Mouse (Mus musculus): ENCODE results near the gene Slc25a11. TPM values are rescaled to one million over a fixed set of nuclear protein-coding genes. Genes with fewer than 3 reads are reported as not detected.

Slc25a11 gene
- polyA plus RNA-seq, 1 experiment from 2014 or later = 129 TPM

GRCm38 (mm10) chr11:70651391-70651790 is 4.1 kb upstream of the Slc25a11 start:
- ATAC-seq (replicated peaks; ENCODE audit: low FRiP score) = no peak
- WGBS = 82% methylated on average over 2 of the region's 2 CpGs
- peaks cover 21% of the 10 kb centered on the region for H3K36me3 ChIP-seq (ENCODE audit: control insufficient read depth, insufficient read depth, low read length)
- H3K9ac ChIP-seq (ENCODE audit: low read length) = no peak overlapping the region
- no peak overlapping the region for H3K27ac ChIP-seq (ENCODE audit: low read depth, low read length)
- no peaks in the 10 kb centered on the region for H3K27me3 ChIP-seq (ENCODE audit: control insufficient read depth, insufficient read depth, low read length)
- H3K4me2 ChIP-seq (ENCODE audit: low read depth, low read length, severe bottlenecking) = no peak overlapping the region
- no peak for DNase-seq (ENCODE audit: low spot score)
- peaks cover 29% of the 10 kb centered on the region for H3K4me1 ChIP-seq (replicated peaks; ENCODE audit: control insufficient read depth, insufficient read depth, low read length)
- no peak overlapping the region for H3K4me3 ChIP-seq (ENCODE audit: low read depth, low read length)
- no peaks in the 10 kb centered on the region for H3K9me3 ChIP-seq (ENCODE audit: control insufficient read depth, low read length)

DNA sequence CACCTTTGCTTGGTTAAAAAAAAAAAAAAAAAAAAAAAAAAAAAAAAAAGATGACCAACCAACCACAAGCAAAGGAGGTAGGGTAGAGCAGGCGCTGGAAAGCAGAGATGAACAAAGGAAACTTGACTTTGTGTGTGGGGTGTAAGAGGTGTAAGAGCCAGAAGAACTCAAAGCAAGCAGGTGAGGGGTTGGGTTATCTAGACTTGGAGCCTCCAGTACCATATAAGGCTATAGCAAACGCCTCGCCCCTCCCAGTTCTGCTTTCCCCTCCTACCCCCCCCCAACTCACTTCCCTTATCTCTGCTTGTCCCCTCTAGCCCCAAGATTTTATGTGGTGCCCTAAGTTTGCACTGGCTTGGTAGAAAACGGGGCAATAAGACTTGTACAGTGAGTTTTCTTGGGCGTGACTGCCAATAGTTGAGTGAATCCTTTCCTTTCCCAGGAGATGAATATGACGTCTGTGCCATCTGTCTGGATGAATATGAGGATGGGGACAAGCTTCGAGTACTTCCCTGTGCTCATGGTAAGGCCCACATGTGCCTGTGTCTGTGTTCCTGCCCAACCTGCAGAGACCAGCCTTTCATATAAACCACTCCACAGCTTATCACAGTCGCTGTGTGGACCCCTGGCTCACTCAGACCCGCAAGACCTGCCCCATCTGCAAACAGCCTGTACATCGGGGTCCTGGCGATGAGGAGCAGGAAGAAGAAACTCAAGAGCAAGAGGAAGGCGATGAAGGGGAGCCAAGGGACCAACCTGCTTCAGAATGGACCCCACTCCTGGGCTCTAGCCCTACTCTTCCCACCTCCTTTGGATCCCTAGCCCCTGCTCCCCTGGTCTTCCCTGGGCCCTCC is 3.3 kb upstream of the Slc25a11 start:
- 86% methylated on average over 11 of the region's 12 CpGs for WGBS
- Histone ChIP-seq H3K27ac (ENCODE audit: low read depth, low read length) (no peak overlapping the region), H3K9ac (ENCODE audit: low read length) (no peak overlapping the region), H3K36me3 (ENCODE audit: control insufficient read depth, insufficient read depth, low read length) (peaks cover 21% of the 10 kb centered on the region), H3K4me3 (ENCODE audit: low read depth, low read length) (no peak overlapping the region), H3K4me2 (ENCODE audit: low read depth, low read length, severe bottlenecking) (no peak overlapping the region), H3K4me1 (replicated peaks; ENCODE audit: control insufficient read depth, insufficient read depth, low read length) (peaks cover 29% of the 10 kb centered on the region), H3K27me3 (ENCODE audit: control insufficient read depth, insufficient read depth, low read length) (no peaks in the 10 kb centered on the region), H3K9me3 (ENCODE audit: control insufficient read depth, low read length) (no peaks in the 10 kb centered on the region)
- DNase-seq (ENCODE audit: low spot score) = peak; percentile 46
- ATAC-seq (replicated peaks; ENCODE audit: low FRiP score) = no peak

GRCm38 (mm10) chr11:70649185-70649734 is 2.0 kb upstream of the Slc25a11 start:
- WGBS = 85% methylated on average over 8 of the region's 8 CpGs
- DNase-seq (ENCODE audit: low spot score) = no peak
- peaks cover 29% of the 10 kb centered on the region for H3K4me1 ChIP-seq (replicated peaks; ENCODE audit: control insufficient read depth, insufficient read depth, low read length)

GRCm38 (mm10) chr11:70648512-70648911 is 1.2 kb upstream of the Slc25a11 start:
- H3K27me3 ChIP-seq (ENCODE audit: control insufficient read depth, insufficient read depth, low read length) = no peaks in the 10 kb centered on the region
- no peak for ATAC-seq (replicated peaks; ENCODE audit: low FRiP score)
- H3K36me3 ChIP-seq (ENCODE audit: control insufficient read depth, insufficient read depth, low read length) = peaks cover 24% of the 10 kb centered on the region
- H3K4me3 ChIP-seq (ENCODE audit: low read depth, low read length) = peak overlapping the region; percentile 60; the same call in 1 of the 2 replicates
- no peak for DNase-seq (ENCODE audit: low spot score)
- H3K9ac ChIP-seq (ENCODE audit: low read length) = no peak overlapping the region; the same call in 1 of the 2 replicates
- peaks cover 29% of the 10 kb centered on the region for H3K4me1 ChIP-seq (replicated peaks; ENCODE audit: control insufficient read depth, insufficient read depth, low read length)
- no peaks in the 10 kb centered on the region for H3K9me3 ChIP-seq (ENCODE audit: control insufficient read depth, low read length)
- no peak overlapping the region for H3K27ac ChIP-seq (ENCODE audit: low read depth, low read length)
- peak overlapping the region; percentile 81; the same call in 1 of the 2 replicates for H3K4me2 ChIP-seq (ENCODE audit: low read depth, low read length, severe bottlenecking)
- WGBS = 90% methylated on average over 4 of the region's 4 CpGs

More at GRCm38 (mm10) chr11:70649185-70649734, 2.0 kb upstream of the Slc25a11 start:
- H3K4me3 ChIP-seq (ENCODE audit: low read depth, low read length) = no peak overlapping the region
- H3K9ac ChIP-seq (ENCODE audit: low read length) = no peak overlapping the region
- no peak overlapping the region for H3K4me2 ChIP-seq (ENCODE audit: low read depth, low read length, severe bottlenecking)
- peaks cover 24% of the 10 kb centered on the region for H3K36me3 ChIP-seq (ENCODE audit: control insufficient read depth, insufficient read depth, low read length)
- H3K9me3 ChIP-seq (ENCODE audit: control insufficient read depth, low read length) = no peaks in the 10 kb centered on the region
- H3K27ac ChIP-seq (ENCODE audit: low read depth, low read length) = no peak overlapping the region
- H3K27me3 ChIP-seq (ENCODE audit: control insufficient read depth, insufficient read depth, low read length) = no peaks in the 10 kb centered on the region
- ATAC-seq (replicated peaks; ENCODE audit: low FRiP score) = no peak

- Histone ChIP-seq H3K9ac (ENCODE audit: low read length) (peak overlapping the region; percentile 65), H3K4me1 (replicated peaks; ENCODE audit: control insufficient read depth, insufficient read depth, low read length) (peaks cover 27% of the 10 kb centered on the region), H3K36me3 (ENCODE audit: control insufficient read depth, insufficient read depth, low read length) (peaks cover 24% of the 10 kb centered on the region), H3K4me2 (ENCODE audit: low read depth, low read length, severe bottlenecking) (peak overlapping the region; percentile 81), H3K4me3 (ENCODE audit: low read depth, low read length) (peak overlapping the region; percentile 60), H3K9me3 (ENCODE audit: control insufficient read depth, low read length) (no peaks in the 10 kb centered on the region), H3K27me3 (ENCODE audit: control insufficient read depth, insufficient read depth, low read length) (no peaks in the 10 kb centered on the region), H3K27ac (ENCODE audit: low read depth, low read length) (peak overlapping the region; percentile 86)
- DNase-seq (ENCODE audit: low spot score) = peak; percentile 73
- 6% methylated on average over 28 of the region's 28 CpGs for WGBS
- ATAC-seq (replicated peaks; ENCODE audit: low FRiP score) = peak; percentile 21; the same call in 1 of the 2 replicates
Measured at GRCm38 (mm10) chr11:70647716-70648420, 589 bp upstream of the Slc25a11 start.

DNA sequence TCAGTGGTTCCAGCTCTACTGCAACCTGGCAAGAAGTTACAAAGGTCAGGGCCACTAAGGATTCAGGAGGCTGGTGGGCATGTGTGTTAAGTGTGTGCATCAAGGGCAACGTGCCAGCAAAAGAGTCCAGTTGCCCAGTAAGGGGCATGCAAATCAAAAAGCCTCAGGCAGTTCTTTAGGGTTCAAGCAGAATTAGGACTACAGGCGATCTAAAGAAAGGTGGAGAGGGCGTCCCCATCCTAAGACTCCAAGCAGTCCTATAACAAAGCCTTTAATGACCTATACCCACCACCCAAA is 1.1 kb downstream of the Slc25a11 start:
- H3K4me1 ChIP-seq (replicated peaks; ENCODE audit: control insufficient read depth, insufficient read depth, low read length) = peaks cover 19% of the 10 kb centered on the region; the same call in 1 of the 2 replicates
- peak overlapping the region; percentile 94 for H3K9ac ChIP-seq (ENCODE audit: low read length)
- peaks cover 22% of the 10 kb centered on the region for H3K36me3 ChIP-seq (ENCODE audit: control insufficient read depth, insufficient read depth, low read length)
- peak overlapping the region; percentile 77 for H3K27ac ChIP-seq (ENCODE audit: low read depth, low read length)
- 19% methylated on average over 3 of the region's 3 CpGs for WGBS
- H3K27me3 ChIP-seq (ENCODE audit: control insufficient read depth, insufficient read depth, low read length) = no peaks in the 10 kb centered on the region
- H3K9me3 ChIP-seq (ENCODE audit: control insufficient read depth, low read length) = no peaks in the 10 kb centered on the region
- ATAC-seq (replicated peaks; ENCODE audit: low FRiP score) = no peak
- DNase-seq (ENCODE audit: low spot score) = no peak
- H3K4me2 ChIP-seq (ENCODE audit: low read depth, low read length, severe bottlenecking) = peak overlapping the region; percentile 87
- H3K4me3 ChIP-seq (ENCODE audit: low read depth, low read length) = peak overlapping the region; percentile 60

GRCm38 (mm10) chr11:70645461-70646258 is 1.6 kb downstream of the Slc25a11 start:
- Histone ChIP-seq H3K36me3 (ENCODE audit: control insufficient read depth, insufficient read depth, low read length) (peaks cover 16% of the 10 kb centered on the region), H3K27me3 (ENCODE audit: control insufficient read depth, insufficient read depth, low read length) (no peaks in the 10 kb centered on the region), H3K4me2 (ENCODE audit: low read depth, low read length, severe bottlenecking) (peak overlapping the region; percentile 87), H3K9ac (ENCODE audit: low read length) (peak overlapping the region; percentile 94), H3K4me3 (ENCODE audit: low read depth, low read length) (peak overlapping the region; percentile 60), H3K9me3 (ENCODE audit: control insufficient read depth, low read length) (no peaks in the 10 kb centered on the region), H3K4me1 (replicated peaks; ENCODE audit: control insufficient read depth, insufficient read depth, low read length) (peaks cover 18% of the 10 kb centered on the region; the same call in 1 of the 2 replicates), H3K27ac (ENCODE audit: low read depth, low read length) (peak overlapping the region; percentile 77; the same call in 1 of the 2 replicates)
- ATAC-seq (replicated peaks; ENCODE audit: low FRiP score) (no peak), DNase-seq (ENCODE audit: low spot score) (no peak)
- WGBS = 92% methylated on average over 12 of the region's 12 CpGs

- H3K4me3 ChIP-seq (ENCODE audit: low read depth, low read length) = no peak overlapping the region
Measured at GRCm38 (mm10) chr11:70644564-70645103, 2.6 kb downstream of the Slc25a11 start.

More at GRCm38 (mm10) chr11:70644564-70645103, 2.6 kb downstream of the Slc25a11 start:
- Histone ChIP-seq H3K9me3 (ENCODE audit: control insufficient read depth, low read length) (no peaks in the 10 kb centered on the region), H3K27ac (ENCODE audit: low read depth, low read length) (no peak overlapping the region), H3K4me1 (replicated peaks; ENCODE audit: control insufficient read depth, insufficient read depth, low read length) (peaks cover 16% of the 10 kb centered on the region; the same call in 1 of the 2 replicates), H3K27me3 (ENCODE audit: control insufficient read depth, insufficient read depth, low read length) (no peaks in the 10 kb centered on the region), H3K9ac (ENCODE audit: low read length) (no peak overlapping the region), H3K4me2 (ENCODE audit: low read depth, low read length, severe bottlenecking) (no peak overlapping the region), H3K36me3 (ENCODE audit: control insufficient read depth, insufficient read depth, low read length) (peaks cover 9% of the 10 kb centered on the region)
- 97% methylated on average over 8 of the region's 8 CpGs for WGBS
- ATAC-seq (replicated peaks; ENCODE audit: low FRiP score) (no peak), DNase-seq (ENCODE audit: low spot score) (peak; percentile 50)
